Mouse (Mus musculus) leukemia stem cell, adult 10-12 weeks (primary cell): ENCODE data around the gene Srp54a. TPM values are rescaled to one million over a fixed set of nuclear protein-coding genes. Genes with fewer than 3 reads are reported as not detected.

Experiments
- polyA plus RNA-seq: library from polyadenylated mRNA; stranded (reverse); fragments of >175 nt; gene quantifications from 2 replicates; pipeline ENCODE4 v1.2.3, GENCODE M21; 2012; ENCODE audit warnings: low replicate concordance

Srp54a gene
- 0.61 and 2.4 TPM in 2 replicates for polyA plus RNA-seq

GRCm38 (mm10) chr12:55079726-55080600, at the start of gene Srp54a, which contains the start of gene 2700097O09Rik:
Gene Srp54a, plus strand, starts transcription at chr12:55080262.
Gene 2700097O09Rik, minus strand, starts transcription at chr12:55080110.

GRCm38 (mm10) chr12:55124242-55124641, 44.2 kb downstream of the Srp54a start, which contains the start of gene Fam177a:
Gene Fam177a, plus strand, starts transcription at chr12:55124469.

GRCm38 (mm10) chr12:55154559-55155448, 74.7 kb downstream of the Srp54a start, which contains the start of gene Srp54b:
Gene Srp54b, plus strand, starts transcription at chr12:55155104.

Other genes starting within 250 kb of the Srp54a start
- 0.71 and 0.74 TPM in 2 replicates for gene Cfl2, start 217.4 kb upstream of the Srp54a start, polyA plus RNA-seq
- gene Gm20403, start 93.7 kb upstream of the Srp54a start, polyA plus RNA-seq = 3.3 and 12.3 TPM in 2 replicates
- 35.4 and 44.5 TPM in 2 replicates for gene Baz1a, start 65.9 kb upstream of the Srp54a start, polyA plus RNA-seq
- 0.66 TPM in 1 of 2 replicates, not detected in the other for gene 2700097O09Rik, start 152 bp upstream of the Srp54a start, polyA plus RNA-seq
- 2.0 and 3.1 TPM in 2 replicates for gene Fam177a, start 44.2 kb downstream of the Srp54a start, polyA plus RNA-seq
- gene Srp54b, start 74.8 kb downstream of the Srp54a start, polyA plus RNA-seq = 17.1 and 126 TPM in 2 replicates
- not detected in 2 replicates for gene 1700047I17Rik2, start 119.3 kb downstream of the Srp54a start, polyA plus RNA-seq
- gene Srp54c, start 149.9 kb downstream of the Srp54a start, polyA plus RNA-seq = 0.19 and 1.2 TPM in 2 replicates
- 1.1 TPM in 2 replicates for gene 1110008L16Rik, start 219.3 kb downstream of the Srp54a start, polyA plus RNA-seq
- gene Ppp2r3c, start 222.7 kb downstream of the Srp54a start, polyA plus RNA-seq = 0.08 and 1.1 TPM in 2 replicates